Mouse (Mus musculus) hematopoietic multipotent progenitor cell, adult 10-12 weeks (in vitro differentiated cells): ENCODE results near the gene Tra2a. TPM values are rescaled to one million over a fixed set of nuclear protein-coding genes. Genes with fewer than 3 reads are reported as not detected.

Experiments
- polyA plus RNA-seq: library from polyadenylated mRNA; stranded (reverse); fragments of >175 nt; gene quantifications from 2 replicates; pipeline ENCODE4 v1.2.3, GENCODE M21; 2012; ENCODE audit warnings: low replicate concordance

Gene Tra2a
- 13.3 and 18.9 TPM in 2 replicates for polyA plus RNA-seq

DNA sequence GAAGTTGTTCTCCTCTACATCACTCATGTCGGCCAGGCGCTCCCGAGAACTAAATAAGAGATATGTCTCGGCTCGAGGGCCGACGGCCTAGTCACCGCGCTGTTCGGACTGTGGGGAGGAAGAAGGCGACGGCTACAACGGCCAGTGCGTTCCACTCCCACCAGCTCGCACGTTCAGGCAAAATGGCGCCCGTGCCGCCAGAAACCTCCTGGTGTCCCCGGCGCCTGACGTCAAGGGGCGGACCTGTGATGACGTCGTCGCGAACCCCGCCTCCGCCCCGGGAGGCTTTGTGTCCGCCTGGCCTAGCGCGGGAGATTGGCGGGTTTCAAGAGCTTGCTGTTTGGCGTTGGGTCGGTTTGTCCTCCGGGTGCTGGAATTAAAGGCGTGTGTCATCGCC lies at the start of gene Tra2a:
Gene Tra2a, minus strand, starts transcription at position 187 of the 397 bp plus-strand sequence.

GRCm38 (mm10) chr6:49214928-49215747 lies 48.7 kb downstream of the Tra2a start, which contains the start of gene Igf2bp3:
Gene Igf2bp3, minus strand, starts transcription at chr6:49214957.

Other genes starting within 250 kb of the Tra2a start
- gene Gpnmb, start 227.5 kb downstream of the Tra2a start, polyA plus RNA-seq, result not detected in 2 replicates
- 23.5 and 51.1 TPM in 2 replicates for gene Malsu1, start 190.2 kb downstream of the Tra2a start, polyA plus RNA-seq
- gene Igf2bp3, start 49.1 kb downstream of the Tra2a start, polyA plus RNA-seq, result 0.05 and 0.11 TPM in 2 replicates
- gene Ccdc126, start 55.2 kb upstream of the Tra2a start, polyA plus RNA-seq, result 1.2 and 1.3 TPM in 2 replicates
- gene Fam221a, start 103.7 kb upstream of the Tra2a start, polyA plus RNA-seq, result 0.15 and 0.27 TPM in 2 replicates
- gene Stk31, start 131.6 kb upstream of the Tra2a start, polyA plus RNA-seq, result not detected in 2 replicates